19 mouse cellular contexts compared by ENCODE assay signal in genomic region chr10:74512315-74512714, GRCm38 (mm10).
DNase-seq lines count a peak whose midpoint lies in the region; ATAC-seq and TF ChIP-seq lines count a peak whose summit lies in the region.
"Had no signal": no experiment of that assay in that cellular context is flagged by ENCODE, and none has a peak within 500 bp of the region (broad histone marks: within the 10 kb centered on the region; RNA-seq: fewer than 3 reads in every experiment).

No protein-coding gene starts in this region.

- H3K4me3 ChIP-seq in embryonic facial prominence, embryonic 11.5 days (ENCODE audit: low read depth, low read length) = no peak overlapping the region
- H3K4me3 ChIP-seq in embryonic facial prominence, embryonic 10.5 days = no peak overlapping the region
- H3K4me3 ChIP-seq in lung, embryonic 14.5 days (ENCODE audit: low read depth, low read length) = no peak overlapping the region
- no peak overlapping the region for H3K4me3 ChIP-seq in neural tube, embryonic 15.5 days (replicated peaks)
- H3K4me3 ChIP-seq: embryonic facial prominence, embryonic 13.5 days; heart, embryonic 13.5 days; hindbrain, embryonic 12.5 days had no signal

- 0 out of 2 replicates have a peak, but pooled peaks have one; percentile 52 for ATAC-seq in embryonic facial prominence, embryonic 11.5 days (replicated peaks; ENCODE audit: insufficient number of reproducible peaks, low FRiP score, low TSS enrichment, low read depth)
- ATAC-seq in lung, embryonic 14.5 days (ENCODE audit: insufficient read depth) = peak; percentile 91; the same call in 1 of the 2 replicates
- peak; percentile 28; the same call in 1 of the 2 replicates for ATAC-seq in neural tube, embryonic 15.5 days (ENCODE audit: low FRiP score)
- ATAC-seq: activated CD4-positive, CD25-positive, alpha-beta regulatory T cell, adult 4 months; forebrain, embryonic 14.5 days; Patski had no signal

- 61% methylated on average over 3 of the region's 3 CpGs for WGBS in embryonic facial prominence, embryonic 11.5 days
- WGBS in embryonic facial prominence, embryonic 10.5 days = 78% methylated on average over 3 of the region's 3 CpGs
- WGBS in lung, embryonic 14.5 days = 27% methylated on average over 3 of the region's 3 CpGs
- WGBS in neural tube, embryonic 15.5 days = 75% methylated on average over 3 of the region's 3 CpGs

- no peak overlapping the region for H3K4me2 ChIP-seq in embryonic facial prominence, embryonic 11.5 days (ENCODE audit: low read depth, low read length)
- no peak overlapping the region for H3K4me2 ChIP-seq in lung, embryonic 14.5 days
- no peak overlapping the region for H3K4me2 ChIP-seq in neural tube, embryonic 15.5 days
- H3K4me2 ChIP-seq: embryonic facial prominence, embryonic 13.5 days; heart, embryonic 13.5 days; hindbrain, embryonic 12.5 days had no signal

- no peaks in the 10 kb centered on the region for H3K4me1 ChIP-seq in embryonic facial prominence, embryonic 11.5 days (ENCODE audit: control insufficient read depth, insufficient read depth, low read length)
- no peaks in the 10 kb centered on the region for H3K4me1 ChIP-seq in embryonic facial prominence, embryonic 10.5 days
- H3K4me1 ChIP-seq in lung, embryonic 14.5 days (ENCODE audit: insufficient read depth) = no peaks in the 10 kb centered on the region
- H3K4me1 ChIP-seq in neural tube, embryonic 15.5 days = no peaks in the 10 kb centered on the region
- H3K4me1 ChIP-seq: hindbrain, embryonic 12.5 days had no signal

- H3K27me3 ChIP-seq in embryonic facial prominence, embryonic 11.5 days (ENCODE audit: control insufficient read depth, insufficient read depth, low read length) = no peaks in the 10 kb centered on the region
- no peaks in the 10 kb centered on the region for H3K27me3 ChIP-seq in embryonic facial prominence, embryonic 10.5 days (replicated peaks; ENCODE audit: low read depth, poor library complexity, severe bottlenecking)
- H3K27me3 ChIP-seq in lung, embryonic 14.5 days (ENCODE audit: insufficient read depth, low read length) = no peaks in the 10 kb centered on the region
- H3K27me3 ChIP-seq in neural tube, embryonic 15.5 days (replicated peaks) = no peaks in the 10 kb centered on the region
- H3K27me3 ChIP-seq: embryonic facial prominence, embryonic 13.5 days; heart, embryonic 13.5 days; hindbrain, embryonic 12.5 days had no signal

- no peak for TF ChIP-seq CTCF in lung, embryonic 14.5 days (IDR thresholded peaks at IDR 0.05; ENCODE audit: low read depth)

- H3K27ac ChIP-seq in embryonic facial prominence, embryonic 11.5 days (replicated peaks; ENCODE audit: low read depth, low read length) = no peak overlapping the region
- H3K27ac ChIP-seq in embryonic facial prominence, embryonic 10.5 days (replicated peaks) = no peak overlapping the region
- H3K27ac ChIP-seq in lung, embryonic 14.5 days (ENCODE audit: low read depth) = no peak overlapping the region
- no peak overlapping the region for H3K27ac ChIP-seq in neural tube, embryonic 15.5 days (replicated peaks)
- H3K27ac ChIP-seq: embryonic facial prominence, embryonic 13.5 days; heart, embryonic 13.5 days; hindbrain, embryonic 12.5 days had no signal

- H3K9me3 ChIP-seq in embryonic facial prominence, embryonic 11.5 days (replicated peaks; ENCODE audit: control insufficient read depth, low read length) = no peaks in the 10 kb centered on the region
- no peaks in the 10 kb centered on the region for H3K9me3 ChIP-seq in embryonic facial prominence, embryonic 10.5 days
- no peaks in the 10 kb centered on the region for H3K9me3 ChIP-seq in lung, embryonic 14.5 days (ENCODE audit: low read depth, low read length)
- no peaks in the 10 kb centered on the region for H3K9me3 ChIP-seq in neural tube, embryonic 15.5 days (replicated peaks)
- H3K9me3 ChIP-seq: embryonic facial prominence, embryonic 13.5 days; heart, embryonic 13.5 days; hindbrain, embryonic 12.5 days had no signal

- H3K36me3 ChIP-seq in embryonic facial prominence, embryonic 11.5 days (replicated peaks; ENCODE audit: control insufficient read depth, insufficient read depth, low read depth, low read length) = no peaks in the 10 kb centered on the region
- no peaks in the 10 kb centered on the region for H3K36me3 ChIP-seq in embryonic facial prominence, embryonic 10.5 days (replicated peaks)
- no peaks in the 10 kb centered on the region for H3K36me3 ChIP-seq in lung, embryonic 14.5 days (ENCODE audit: insufficient read depth)
- no peaks in the 10 kb centered on the region for H3K36me3 ChIP-seq in neural tube, embryonic 15.5 days
- H3K36me3 ChIP-seq: embryonic facial prominence, embryonic 13.5 days; heart, embryonic 13.5 days; hindbrain, embryonic 12.5 days had no signal

- no peak for DNase-seq in embryonic facial prominence, embryonic 11.5 days (ENCODE audit: low spot score)
- DNase-seq in embryonic facial prominence, embryonic 10.5 days (ENCODE audit: low spot score) = no peak
- DNase-seq in lung, embryonic 14.5 days = peak; percentile 61
- DNase-seq in lung, postnatal 25 days (ENCODE audit: low spot score) = no peak
- no peak for DNase-seq in neural tube, embryonic 10.5 days (ENCODE audit: extremely low spot score, low spot score)
- no peak for DNase-seq in left cerebral cortex, adult 18-20 months (ENCODE audit: low spot score in 2 of 2)
- DNase-seq: adrenal gland, postnatal 14 days; cerebellum, adult 2 months; embryo, embryonic 11 days; gastrocnemius, postnatal 36 days; heart, adult 11 months; heart, postnatal 36 days had no signal

- no peak overlapping the region for H3K9ac ChIP-seq in embryonic facial prominence, embryonic 11.5 days (replicated peaks; ENCODE audit: low read length)
- no peak overlapping the region for H3K9ac ChIP-seq in lung, embryonic 14.5 days
- H3K9ac ChIP-seq in neural tube, embryonic 15.5 days (replicated peaks) = no peak overlapping the region
- H3K9ac ChIP-seq: embryonic facial prominence, embryonic 13.5 days; heart, embryonic 13.5 days; hindbrain, embryonic 12.5 days had no signal

Comparison
In these comparisons a context has a peak if more than half of its experiments do, and no peak if none do; other contexts are left out.
1. ATAC-seq: peak in every context shown above with its lines; median percentile 91 in lung, embryonic 14.5 days; 52 in embryonic facial prominence, embryonic 11.5 days; 28 in neural tube, embryonic 15.5 days.